Mouse (Mus musculus) myocyte (in vitro differentiated cells): ENCODE results near the gene Pard3. TPM values are rescaled to one million over a fixed set of nuclear protein-coding genes. Genes with fewer than 3 reads are reported as not detected.

ENCODE experiments used
- H3K27me3 ChIP-seq: one replicate; pipeline ENCODE4 v1.6.1; 2011; ENCODE audit not compliant: control insufficient read depth, insufficient read depth, insufficient read length
- H3K36me3 ChIP-seq: one replicate; pipeline ENCODE4 v1.6.1; 2011; ENCODE audit not compliant: control insufficient read depth, insufficient read depth
- H3K4me2 ChIP-seq: one replicate; pipeline ENCODE4 v1.6.1; 2011; ENCODE audit warnings: low read depth, control low read depth
- H3K4me3 ChIP-seq: one replicate; pipeline ENCODE4 v1.5.1; 2011; ENCODE audit warnings: mild to moderate bottlenecking, control low read depth, moderate library complexity
- H3K79me2 ChIP-seq: one replicate; pipeline ENCODE4 v1.6.1; 2011; ENCODE audit not compliant: control insufficient read depth, insufficient read depth
- H3ac ChIP-seq: one replicate; pipeline ENCODE4 v1.6.1; 2011; ENCODE audit not compliant: control insufficient read depth, insufficient read length
- CEBPB ChIP-seq: IDR thresholded peaks from 2 replicates; pipeline ENCODE4 v1.6.1; 2011; ENCODE audit warnings: mild to moderate bottlenecking, moderate library complexity; ENCODE audit not compliant: poor library complexity, insufficient read depth, severe bottlenecking
- E2F4 ChIP-seq: IDR thresholded peaks from one replicate; pipeline ENCODE4 v1.6.1; 2011; ENCODE audit warnings: mild to moderate bottlenecking, control low read depth, moderate library complexity; ENCODE audit not compliant: insufficient read depth
- MAX ChIP-seq: IDR thresholded peaks from one replicate; pipeline ENCODE4 v1.6.1; 2011; ENCODE audit warnings: low read depth, mild to moderate bottlenecking, control low read depth
- MYOD1 ChIP-seq, 3 experiments: IDR thresholded peaks; one replicate each; pipeline ENCODE4 v1.6.1; 2011; ENCODE audit warnings: control low read depth in 2 of 3, low read depth in 2 of 3, mild to moderate bottlenecking in 2 of 3, moderate library complexity in 1 of 3; ENCODE audit not compliant: insufficient read length in 2 of 3, control insufficient read depth in 1 of 3
- MYOG ChIP-seq, 3 experiments: IDR thresholded peaks; one replicate each; pipeline ENCODE4 v1.6.1; 2011; ENCODE audit warnings: control low read depth in 2 of 3, low read depth in 2 of 3, mild to moderate bottlenecking in 2 of 3; ENCODE audit not compliant: insufficient read length in 2 of 3, control insufficient read depth in 1 of 3, insufficient read depth in 1 of 3
- POLR2A ChIP-seq: IDR thresholded peaks from one replicate; pipeline ENCODE4 v1.6.1; 2011; ENCODE audit warnings: low read depth, mild to moderate bottlenecking, control low read depth, moderate library complexity; ENCODE audit not compliant: insufficient read length
- POLR2AphosphoS2 ChIP-seq: IDR thresholded peaks from one replicate; pipeline ENCODE4 v1.6.1; 2011; ENCODE audit warnings: low read depth, control low read depth; ENCODE audit not compliant: insufficient read length
- REST ChIP-seq: IDR thresholded peaks from one replicate; pipeline ENCODE4 v1.6.1; 2011; ENCODE audit warnings: mild to moderate bottlenecking, control low read depth, moderate library complexity; ENCODE audit not compliant: insufficient read depth, insufficient read length
- SRF ChIP-seq: IDR thresholded peaks from one replicate; pipeline ENCODE4 v1.6.1; 2011; ENCODE audit warnings: low read depth; ENCODE audit not compliant: control insufficient read depth, insufficient read length
- TCF12 ChIP-seq: IDR thresholded peaks from one replicate; pipeline ENCODE4 v1.6.1; 2011; ENCODE audit warnings: mild to moderate bottlenecking, control low read depth; ENCODE audit not compliant: poor library complexity, insufficient read depth, severe bottlenecking
- TCF3 ChIP-seq: IDR thresholded peaks from one replicate; pipeline ENCODE4 v1.6.1; 2011; ENCODE audit warnings: low read depth, control low read depth; ENCODE audit not compliant: insufficient read length
- USF1 ChIP-seq: IDR thresholded peaks from one replicate; pipeline ENCODE4 v1.6.1; 2011; ENCODE audit warnings: low read depth, mild to moderate bottlenecking, control low read depth, moderate library complexity
- polyA plus RNA-seq: library from polyadenylated mRNA; unstranded; fragments of >200 nt; fragmentation: generic; extraction: Trizol; gene quantifications from one replicate; pipeline ENCODE4 v1.2.1, GENCODE M21; 2012; ENCODE audit warnings: missing spikeins

Gene Pard3
- polyA plus RNA-seq, 1 experiment = 24.3 TPM

DNA sequence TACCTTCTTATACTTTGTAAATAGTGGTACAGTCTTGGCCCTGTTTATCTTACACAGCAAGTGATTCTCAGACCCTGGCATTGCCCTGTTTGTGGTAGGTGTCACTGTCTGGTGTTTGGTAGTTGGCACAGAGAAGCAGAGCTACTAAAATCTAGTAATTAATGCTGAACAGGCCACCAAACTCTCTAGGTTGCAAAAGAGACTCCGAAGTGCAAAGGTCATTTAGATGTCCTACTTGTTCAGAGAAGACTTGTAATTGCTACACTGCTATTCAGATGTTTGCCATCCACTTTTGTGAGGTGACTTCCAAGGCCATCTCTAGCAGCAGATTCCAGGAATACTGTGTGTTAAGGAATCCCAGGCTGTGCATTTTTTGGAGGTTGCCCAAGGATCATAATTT lies 383.7 kb downstream of the Pard3 start:
- no peaks in the 10 kb centered on the region for H3K36me3 ChIP-seq
- no peak overlapping the region for H3ac ChIP-seq
- no peaks in the 10 kb centered on the region for H3K27me3 ChIP-seq
- H3K4me3 ChIP-seq = no peak overlapping the region
- no peak for TF ChIP-seq POLR2A
- no peak for TF ChIP-seq MYOD1 (IDR thresholded peaks at IDR 0.05; ENCODE audit: control insufficient read depth in 1 of 3, insufficient read length in 2 of 3, low read depth in 2 of 3)
- TF ChIP-seq TCF3 = no peak
- no peak for TF ChIP-seq CEBPB
- no peak for TF ChIP-seq USF1
- no peak for TF ChIP-seq MAX
- TF ChIP-seq TCF12 = no peak
- H3K79me2 ChIP-seq = no peaks in the 10 kb centered on the region
- no peak overlapping the region for H3K4me2 ChIP-seq

DNA sequence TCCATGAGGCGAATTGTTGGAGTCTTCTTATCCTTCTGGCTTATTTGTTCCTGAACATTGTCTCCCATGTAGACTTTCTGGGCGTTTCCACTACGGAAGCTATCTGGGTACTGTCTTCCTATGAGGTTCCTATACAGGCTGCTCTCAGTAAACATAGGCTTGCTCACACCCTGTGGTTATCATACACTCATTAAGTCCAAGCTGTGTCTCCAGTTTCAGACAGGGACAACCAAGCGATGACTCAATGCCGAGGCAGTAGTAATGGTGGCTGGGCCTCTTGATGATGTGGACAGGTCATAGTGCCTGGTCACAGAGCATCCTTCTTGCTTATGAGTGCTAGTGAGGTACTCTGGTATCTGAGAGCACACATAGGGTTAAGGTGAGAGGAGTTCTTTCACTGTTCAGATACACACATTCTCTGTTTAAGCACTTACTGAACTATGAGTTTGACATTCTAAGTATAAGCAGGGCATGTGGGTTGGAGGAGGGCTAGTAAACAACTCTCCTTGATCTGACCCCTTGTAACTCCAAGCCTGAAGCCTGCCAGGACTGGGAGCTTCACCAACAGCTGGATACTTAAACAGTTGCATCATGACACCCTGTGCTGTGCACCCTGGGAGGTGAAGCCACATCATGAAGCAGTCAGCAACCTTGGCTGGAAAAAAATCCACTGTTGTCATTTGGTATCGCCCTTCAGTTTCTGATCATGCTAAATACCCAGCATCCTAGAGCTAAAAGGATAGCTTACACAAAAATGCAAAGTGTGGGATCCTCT lies 385.6 kb downstream of the Pard3 start:
- Histone ChIP-seq H3K79me2 (no peaks in the 10 kb centered on the region), H3K27me3 (no peaks in the 10 kb centered on the region), H3K4me2 (no peak overlapping the region), H3K4me3 (no peak overlapping the region), H3K36me3 (peaks cover 2% of the 10 kb centered on the region), H3ac (no peak overlapping the region)
- 0 out of 2 replicates have a peak, but pooled peaks have one; percentile 2 for TF ChIP-seq CEBPB
- TF ChIP-seq TCF12 = no peak

DNA sequence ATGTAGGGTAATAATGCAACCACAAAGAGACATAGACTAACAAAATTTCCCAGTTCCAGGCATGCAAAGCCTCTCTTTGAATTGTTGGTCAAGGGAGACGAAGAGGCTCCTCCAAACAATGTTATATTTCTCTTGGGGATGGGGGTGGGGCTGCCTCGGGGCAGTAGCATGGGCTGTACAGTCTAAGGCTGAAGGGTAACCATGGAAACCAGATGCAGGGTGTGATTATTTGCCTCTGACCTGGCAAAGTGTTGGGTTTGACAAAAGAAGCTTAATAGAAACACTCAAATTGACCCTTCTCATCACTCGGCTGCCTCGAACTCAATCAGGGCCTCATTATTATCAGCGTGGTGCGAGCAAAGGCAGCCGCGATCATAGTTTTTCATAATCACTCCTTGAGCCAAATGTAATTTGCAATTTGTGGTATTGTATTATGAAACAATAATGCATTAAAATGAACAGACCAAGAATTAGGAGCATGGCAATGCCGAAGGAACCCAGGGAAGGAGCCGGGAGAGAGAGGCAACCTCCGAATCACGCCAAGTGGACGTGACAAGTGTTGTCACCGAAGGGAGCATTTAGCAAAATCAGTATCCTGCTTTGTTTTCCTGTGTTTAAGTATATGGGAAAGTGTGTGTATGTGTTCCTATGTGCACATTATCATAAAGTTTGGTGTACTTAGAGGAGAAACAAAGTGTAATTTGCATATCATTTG lies 387.4 kb downstream of the Pard3 start:
- Histone ChIP-seq H3K27me3 (no peaks in the 10 kb centered on the region), H3K4me2 (no peak overlapping the region), H3K4me3 (no peak overlapping the region), H3K36me3 (peaks cover 4% of the 10 kb centered on the region), H3K79me2 (no peaks in the 10 kb centered on the region), H3ac (no peak overlapping the region)
- TF ChIP-seq MYOD1 (IDR thresholded peaks at IDR 0.05; ENCODE audit: control insufficient read depth in 1 of 3, insufficient read length in 2 of 3, low read depth in 2 of 3) = no peak

DNA sequence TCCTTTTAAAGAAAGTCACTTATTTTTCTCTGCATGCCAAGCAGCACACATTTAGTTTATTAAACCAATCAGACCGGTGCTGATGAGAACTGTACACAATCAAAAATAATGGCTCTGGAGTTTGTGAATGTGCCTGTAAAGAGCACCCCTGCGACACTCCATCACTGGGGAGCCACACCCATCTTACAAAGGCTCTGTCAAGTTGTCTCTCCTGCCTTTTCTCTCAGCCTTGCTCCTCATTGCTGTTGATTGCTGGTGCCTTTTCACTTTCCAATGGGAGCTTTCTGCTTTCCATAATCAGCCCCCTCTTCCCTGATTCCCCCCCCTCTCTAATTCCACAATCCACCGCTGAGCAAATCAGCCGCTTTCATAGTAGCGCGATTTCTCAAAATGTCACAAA lies 388.7 kb downstream of the Pard3 start:
- no peaks in the 10 kb centered on the region for H3K27me3 ChIP-seq
- peaks cover 4% of the 10 kb centered on the region for H3K36me3 ChIP-seq
- TF ChIP-seq CEBPB (no peak), TCF12 (no peak), USF1 (no peak), POLR2AphosphoS2 (no peak), SRF (no peak), E2F4 (no peak), REST (no peak), TCF3 (no peak), MYOD1 (IDR thresholded peaks at IDR 0.05; ENCODE audit: control insufficient read depth in 1 of 3, insufficient read length in 2 of 3, low read depth in 2 of 3) (no peak), MYOG (IDR thresholded peaks at IDR 0.05; ENCODE audit: control insufficient read depth in 1 of 3, insufficient read depth in 1 of 3, insufficient read length in 2 of 3, low read depth in 2 of 3) (no peak), POLR2A (no peak)
- H3K4me2 ChIP-seq = no peak overlapping the region
- no peaks in the 10 kb centered on the region for H3K79me2 ChIP-seq
- H3K4me3 ChIP-seq = no peak overlapping the region
- H3ac ChIP-seq = no peak overlapping the region

DNA sequence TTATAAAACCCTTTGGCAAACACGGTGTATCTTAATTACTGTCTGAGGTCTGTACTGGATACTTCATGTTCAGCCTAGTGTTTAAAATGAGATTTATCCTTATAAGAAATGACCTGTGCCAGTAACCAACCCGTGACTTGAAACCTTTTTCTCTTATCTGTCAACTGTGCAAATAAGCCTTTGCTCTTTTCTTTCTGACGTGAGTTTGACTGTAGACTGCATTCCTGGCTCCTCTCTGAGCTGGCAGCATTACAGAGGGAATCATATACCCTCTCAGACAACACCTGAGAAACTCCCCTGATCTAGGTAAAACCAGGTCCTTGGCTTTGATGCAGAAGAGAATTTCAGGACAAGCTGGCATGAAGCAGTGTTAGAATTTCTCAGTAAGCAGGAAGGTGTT lies 394.2 kb downstream of the Pard3 start:
- no peak overlapping the region for H3K4me3 ChIP-seq
- no peak overlapping the region for H3ac ChIP-seq
- H3K27me3 ChIP-seq = no peaks in the 10 kb centered on the region
- H3K4me2 ChIP-seq = no peak overlapping the region
- no peaks in the 10 kb centered on the region for H3K79me2 ChIP-seq
- TF ChIP-seq TCF3 (no peak), SRF (no peak), E2F4 (no peak), MYOD1 (IDR thresholded peaks at IDR 0.05; ENCODE audit: control insufficient read depth in 1 of 3, insufficient read length in 2 of 3, low read depth in 2 of 3) (no peak), POLR2AphosphoS2 (no peak), TCF12 (no peak), CEBPB (no peak), USF1 (no peak), MYOG (IDR thresholded peaks at IDR 0.05; ENCODE audit: control insufficient read depth in 1 of 3, insufficient read depth in 1 of 3, insufficient read length in 2 of 3, low read depth in 2 of 3) (no peak), POLR2A (no peak), MAX (no peak), REST (no peak)
- peaks cover 9% of the 10 kb centered on the region for H3K36me3 ChIP-seq
